Mouse (Mus musculus): ENCODE data around the gene Lmcd1. TPM values are rescaled to one million over a fixed set of nuclear protein-coding genes. Genes with fewer than 3 reads are reported as not detected.

Lmcd1 gene
- polyA plus RNA-seq, 1 experiment from 2014 or later = 16.4 TPM

DNA sequence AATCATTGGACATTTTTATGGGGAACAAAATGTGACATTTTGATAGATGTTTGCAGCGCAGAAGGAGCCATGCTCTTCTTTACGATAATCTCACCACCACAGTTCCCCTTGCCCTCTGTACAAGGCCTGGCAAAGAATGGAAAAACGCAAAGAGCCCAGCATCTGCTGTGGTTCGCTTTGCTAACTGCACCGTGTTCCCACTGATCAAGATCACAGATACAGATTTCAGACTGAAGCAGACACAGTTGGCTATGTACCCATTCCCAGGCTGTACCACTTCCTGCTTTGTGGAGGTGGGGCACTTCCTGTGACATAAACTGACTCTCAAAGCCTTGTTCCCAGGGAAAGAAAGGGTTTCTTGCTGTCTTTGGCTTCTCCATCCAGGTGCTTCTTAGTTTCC lies 60.4 kb downstream of the Lmcd1 start:
- H3K27me3 ChIP-seq = no peaks in the 10 kb centered on the region
- POLR2A ChIA-PET = interaction anchor here (0.8 kb wide), 2 partner anchors 9 to 55 kb away, joined by 3 read pairs; no protein-coding TSS in a partner anchor
- ATAC-seq = no peak
- no peak for TF ChIP-seq CTCF (IDR thresholded peaks at IDR 0.05)
- no peak for DNase-seq (ENCODE audit: low read depth, low spot score)
- CTCF ChIA-PET = no interaction called here
- in situ Hi-C loops (cut with MboI; ENCODE audit: low pct_unique_long_range_greater_than_20kb) = no loop called here

DNA sequence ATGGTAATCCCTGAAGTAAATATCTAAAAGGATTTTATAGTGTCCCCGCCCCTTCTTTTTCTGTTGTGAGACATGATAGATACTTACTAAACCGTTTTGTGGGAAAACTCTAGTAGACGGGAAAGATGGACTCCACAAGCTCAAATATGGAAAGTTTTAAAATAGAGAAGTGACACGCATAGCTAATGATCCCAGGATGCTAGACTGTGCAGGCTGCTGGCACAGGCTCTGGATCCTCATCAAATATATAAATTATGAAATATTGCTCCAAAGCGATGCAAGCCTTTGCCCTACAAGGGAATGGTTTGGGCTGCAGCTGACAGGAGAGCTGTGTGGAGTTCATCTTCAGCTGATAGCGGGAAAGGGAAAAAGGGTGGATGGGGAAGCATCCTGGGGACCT lies 64.1 kb downstream of the Lmcd1 start:
- no peak for ATAC-seq
- ChIA-PET POLR2A (no interaction called here), CTCF (interaction anchor here (1.0 kb wide), 1 partner anchor 25 kb away, joined by 3 read pairs; no protein-coding TSS in a partner anchor)
- no peak for TF ChIP-seq CTCF (IDR thresholded peaks at IDR 0.05)
- no peak for DNase-seq (ENCODE audit: low read depth, low spot score)
- no peaks in the 10 kb centered on the region for H3K27me3 ChIP-seq
- in situ Hi-C loops (cut with MboI; ENCODE audit: low pct_unique_long_range_greater_than_20kb) = no loop called here

DNA sequence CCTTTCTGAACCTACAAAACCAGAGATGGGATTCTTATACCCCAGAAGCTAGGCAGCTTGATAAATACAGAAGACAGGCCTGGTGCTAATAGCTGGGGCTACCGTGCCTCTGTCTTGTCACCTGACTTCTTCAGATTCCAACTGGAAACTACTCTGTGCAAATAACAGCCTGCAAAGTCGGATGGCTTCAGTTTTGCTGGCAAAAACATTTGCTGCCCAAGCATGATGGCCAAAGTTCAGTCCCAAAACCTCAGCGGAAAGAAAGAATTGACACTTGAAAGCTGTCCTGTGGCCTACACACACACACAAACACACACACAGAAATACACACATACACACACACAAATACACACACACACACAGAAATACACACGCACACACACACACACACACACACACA lies 65.5 kb downstream of the Lmcd1 start:
- CTCF ChIA-PET = interaction anchor here (0.9 kb wide), 1 partner anchor 10 kb away, joined by 3 read pairs; no protein-coding TSS in a partner anchor
- in situ Hi-C loops (cut with MboI; ENCODE audit: low pct_unique_long_range_greater_than_20kb) = no loop called here

DNA sequence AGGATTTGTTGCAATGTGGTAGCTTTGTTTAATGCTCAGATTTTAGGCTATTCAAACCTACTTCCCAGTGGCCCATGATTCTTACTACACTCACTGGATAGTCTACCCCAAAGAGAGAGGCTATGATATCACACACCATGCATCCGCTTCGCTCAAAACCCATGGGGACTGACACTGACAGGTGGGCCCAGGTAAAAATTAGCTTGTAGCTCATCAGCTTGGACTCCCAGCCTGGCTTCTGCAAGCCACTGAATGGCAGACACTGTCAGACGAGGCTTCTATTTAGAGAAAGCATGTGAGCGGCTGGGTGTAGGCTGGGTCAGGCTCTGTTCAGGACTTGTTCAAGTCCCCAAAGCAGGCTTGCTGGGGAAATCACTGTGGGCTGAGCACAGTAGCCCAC lies 76.9 kb downstream of the Lmcd1 start:
- POLR2A ChIA-PET = no interaction called here
- DNase-seq (ENCODE audit: low read depth, low spot score) (no peak), ATAC-seq (no peak)
- in situ Hi-C loops (cut with MboI; ENCODE audit: low pct_unique_long_range_greater_than_20kb) = no loop called here
- no peak for TF ChIP-seq CTCF (IDR thresholded peaks at IDR 0.05)
- CTCF ChIA-PET = interaction anchor here (0.8 to 1.5 kb wide), 4 partner anchors 10 to 153 kb away, joined by 3 to 5 read pairs (median 4); no protein-coding TSS in a partner anchor
- H3K27me3 ChIP-seq = no peaks in the 10 kb centered on the region

More for the DNA sequence above, 65.5 kb downstream of the Lmcd1 start:
- ATAC-seq = no peak
- POLR2A ChIA-PET = no interaction called here
- no peak for DNase-seq (ENCODE audit: low read depth, low spot score)
- no peaks in the 10 kb centered on the region for H3K27me3 ChIP-seq
- no peak for TF ChIP-seq CTCF (IDR thresholded peaks at IDR 0.05)

DNA sequence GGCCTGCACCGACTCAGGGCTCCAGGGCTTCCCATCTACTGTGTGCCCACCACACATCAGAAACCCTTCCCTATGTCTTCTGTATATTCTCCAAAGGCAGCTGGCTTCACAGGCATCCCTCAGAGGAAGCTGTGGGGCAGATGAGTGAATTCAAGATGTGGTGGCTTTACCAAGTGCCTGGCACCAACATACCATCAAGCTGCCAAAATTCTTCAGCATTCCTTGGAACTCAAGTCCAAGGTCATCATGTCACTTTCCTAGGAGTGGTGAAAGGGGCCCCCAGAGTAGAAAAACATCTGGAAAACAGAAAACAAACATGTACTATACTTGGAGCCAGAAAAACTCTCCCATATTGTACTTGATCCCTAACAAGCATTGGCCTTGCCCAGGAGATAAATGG lies 85.8 kb downstream of the Lmcd1 start:
- ATAC-seq = no peak
- no peak for TF ChIP-seq CTCF (IDR thresholded peaks at IDR 0.05)

DNA sequence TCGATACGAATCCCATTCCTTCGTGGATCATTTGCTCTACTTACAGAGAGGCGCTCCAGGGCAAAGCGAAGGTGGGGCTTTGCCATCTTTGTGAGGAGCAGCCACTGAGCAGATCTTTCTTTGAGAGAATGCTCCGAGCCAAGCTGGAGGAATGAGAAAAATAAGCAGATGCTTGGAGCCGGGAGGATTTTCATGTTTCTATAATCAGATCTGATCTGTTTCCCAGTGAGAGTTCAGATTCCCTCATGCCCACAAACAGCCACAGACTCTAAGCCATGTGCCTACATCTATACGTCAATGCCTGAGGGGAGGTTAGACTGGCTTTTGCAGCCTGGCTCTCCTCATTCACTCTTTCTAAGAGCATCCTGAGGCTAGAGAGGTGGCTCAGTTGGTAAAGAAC lies 87.1 kb downstream of the Lmcd1 start:
- in situ Hi-C loops (cut with MboI; ENCODE audit: low pct_unique_long_range_greater_than_20kb) = loop anchor here (5.0 kb wide), 1 partner anchor 148 kb away; no protein-coding TSS in a partner anchor
- no peak for TF ChIP-seq CTCF (IDR thresholded peaks at IDR 0.05)
- ChIA-PET CTCF (interaction anchor here (2.5 kb wide), 1 partner anchor 163 kb away, joined by 9 read pairs; no protein-coding TSS in a partner anchor), POLR2A (no interaction called here)
- DNase-seq (ENCODE audit: low read depth, low spot score) (no peak), ATAC-seq (no peak)
- no peaks in the 10 kb centered on the region for H3K27me3 ChIP-seq

More for the DNA sequence above, 85.8 kb downstream of the Lmcd1 start:
- ChIA-PET POLR2A (no interaction called here), CTCF (interaction anchor here (1.2 to 2.5 kb wide), 3 partner anchors 13 to 162 kb away, joined by 3 to 9 read pairs (median 6); no protein-coding TSS in a partner anchor)
- H3K27me3 ChIP-seq = no peaks in the 10 kb centered on the region
- in situ Hi-C loops (cut with MboI; ENCODE audit: low pct_unique_long_range_greater_than_20kb) = no loop called here
- DNase-seq (ENCODE audit: low read depth, low spot score) = no peak

DNA sequence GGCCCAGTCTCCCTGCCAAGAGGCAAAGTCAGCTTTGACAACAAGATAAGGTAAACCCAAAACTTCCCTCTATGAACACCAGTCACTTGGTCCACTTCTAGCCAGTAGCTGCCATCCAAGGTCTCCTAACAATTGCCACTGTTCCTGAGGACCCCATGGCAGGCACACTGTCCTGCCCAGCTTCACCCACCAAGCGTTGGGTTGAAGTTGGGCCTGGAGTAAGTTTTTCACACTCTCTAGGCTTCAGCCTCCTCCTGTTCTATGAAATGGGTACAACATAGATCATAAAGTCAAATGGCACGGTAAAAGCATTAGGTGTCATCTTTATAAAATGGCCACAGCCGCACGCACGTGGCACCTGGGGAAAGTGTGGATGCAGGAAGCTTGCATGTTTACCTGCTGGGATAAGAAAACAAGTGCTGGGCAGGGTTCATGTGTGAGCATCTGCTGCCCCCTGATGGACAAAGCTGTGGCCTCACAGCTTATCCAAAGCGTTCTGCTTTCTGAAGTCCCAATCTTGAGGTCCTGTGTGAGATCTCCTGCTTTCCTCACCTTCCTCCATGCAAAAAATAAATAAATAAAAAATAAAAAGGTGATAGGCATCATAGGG lies 88.9 kb downstream of the Lmcd1 start:
- in situ Hi-C loops (cut with MboI; ENCODE audit: low pct_unique_long_range_greater_than_20kb) = loop anchor here (5.0 kb wide), 1 partner anchor 150 kb away; no protein-coding TSS in a partner anchor
- peak; percentile 96 for TF ChIP-seq CTCF (IDR thresholded peaks at IDR 0.05)
- H3K27me3 ChIP-seq = no peaks in the 10 kb centered on the region
- CTCF ChIA-PET = interaction anchor here (0.9 to 4.7 kb wide), 16 partner anchors 11 to 580 kb away, joined by 3 to 28 read pairs (median 4); no protein-coding TSS in a partner anchor
- ATAC-seq (peak; percentile 42), DNase-seq (ENCODE audit: low read depth, low spot score) (peak; percentile 17)
- POLR2A ChIA-PET = interaction anchor here (0.5 to 1.6 kb wide), 3 partner anchors 10 to 159 kb away, joined by 3 read pairs; no protein-coding TSS in a partner anchor

DNA sequence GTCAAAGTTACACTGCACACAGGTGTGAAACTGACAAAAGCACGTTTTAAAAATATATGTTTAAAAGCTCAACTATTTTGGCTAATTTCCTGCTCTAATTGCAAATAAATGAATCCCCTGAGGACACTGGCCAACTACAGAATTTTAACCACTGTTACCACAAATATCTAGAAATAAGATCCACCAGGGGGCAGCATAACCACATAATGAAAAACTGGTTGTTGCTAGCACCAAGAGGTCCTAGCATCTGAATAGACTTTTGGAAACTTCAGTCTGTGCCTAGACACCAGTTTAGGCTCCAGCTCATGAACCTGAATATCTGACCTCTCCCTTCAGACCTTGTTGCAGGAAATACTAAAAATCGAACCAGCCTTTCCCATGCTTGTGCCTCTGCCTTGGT lies 91.0 kb downstream of the Lmcd1 start:
- in situ Hi-C loops (cut with MboI; ENCODE audit: low pct_unique_long_range_greater_than_20kb) = loop anchor here (5.0 kb wide), 1 partner anchor 152 kb away; no protein-coding TSS in a partner anchor
- POLR2A ChIA-PET = no interaction called here
- peak; percentile 49 for TF ChIP-seq CTCF (IDR thresholded peaks at IDR 0.05)
- H3K27me3 ChIP-seq = no peaks in the 10 kb centered on the region
- ATAC-seq = no peak
- CTCF ChIA-PET = interaction anchor here (0.8 to 4.7 kb wide), 8 partner anchors 9 to 166 kb away, joined by 3 to 28 read pairs (median 3); no protein-coding TSS in a partner anchor
- no peak for DNase-seq (ENCODE audit: low read depth, low spot score)

DNA sequence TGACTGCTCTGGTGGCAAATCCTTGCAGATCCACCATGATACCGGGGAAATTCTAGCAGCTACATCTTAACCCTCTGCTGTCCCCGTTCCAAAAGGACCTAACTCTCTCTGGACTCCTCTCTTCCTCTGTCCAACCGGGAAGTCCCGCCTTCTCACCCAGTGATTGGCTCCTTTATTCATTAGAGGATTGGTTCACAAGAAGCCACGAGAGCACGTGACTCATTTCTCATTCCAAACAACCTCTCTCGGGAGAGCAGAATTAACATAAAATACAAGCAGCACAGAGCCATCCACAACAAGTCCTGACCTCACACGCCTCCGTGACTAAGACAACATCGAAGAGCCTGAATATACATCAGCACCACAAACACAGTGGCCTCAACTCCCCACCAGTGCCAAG lies 91.7 kb downstream of the Lmcd1 start:
- CTCF ChIA-PET = interaction anchor here (1.1 to 4.7 kb wide), 3 partner anchors 14 to 167 kb away, joined by 3 to 28 read pairs (median 3); no protein-coding TSS in a partner anchor
- POLR2A ChIA-PET = no interaction called here
- TF ChIP-seq CTCF (IDR thresholded peaks at IDR 0.05) = no peak
- no peak for DNase-seq (ENCODE audit: low read depth, low spot score)
- H3K27me3 ChIP-seq = no peaks in the 10 kb centered on the region
- ATAC-seq = no peak
- in situ Hi-C loops (cut with MboI; ENCODE audit: low pct_unique_long_range_greater_than_20kb) = no loop called here

DNA sequence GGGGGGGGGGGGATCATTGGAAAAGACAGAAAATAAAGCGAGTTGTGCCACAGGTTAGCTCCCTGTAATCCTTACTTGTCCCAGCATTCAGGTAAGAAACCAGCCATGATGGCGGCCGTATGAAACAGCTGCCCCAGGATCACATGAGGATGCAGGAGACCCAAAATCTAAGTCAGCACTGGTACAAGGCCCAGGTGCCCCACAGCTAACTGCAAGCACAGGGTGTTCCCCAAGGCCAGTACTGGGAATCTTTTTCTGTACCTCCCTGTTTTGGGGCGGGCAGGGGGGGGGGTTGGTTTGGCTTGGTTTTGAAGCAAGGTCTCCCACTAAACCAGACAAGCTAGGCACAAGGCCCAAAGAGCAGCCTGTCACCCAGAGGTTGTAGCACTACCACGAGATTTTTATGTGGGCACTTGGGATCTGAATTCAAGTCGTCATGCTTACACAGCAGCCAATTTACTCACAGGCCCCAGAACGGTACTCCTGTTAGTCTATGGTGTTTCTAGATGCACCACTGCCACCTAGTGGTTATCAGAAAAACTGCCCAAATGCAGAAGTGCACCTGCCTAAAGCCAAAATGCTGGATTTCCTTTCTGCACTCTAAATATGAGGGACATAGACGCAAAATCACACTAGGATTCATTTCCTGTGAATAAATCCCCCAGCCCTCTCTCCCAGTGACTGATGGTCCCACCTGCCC lies 100.5 kb downstream of the Lmcd1 start:
- ATAC-seq (no peak), DNase-seq (ENCODE audit: low read depth, low spot score) (no peak)
- no peaks in the 10 kb centered on the region for H3K27me3 ChIP-seq
- in situ Hi-C loops (cut with MboI; ENCODE audit: low pct_unique_long_range_greater_than_20kb) = no loop called here
- ChIA-PET CTCF (interaction anchor here (0.7 to 2.2 kb wide), 9 partner anchors 10 to 177 kb away, joined by 3 to 8 read pairs (median 3); no protein-coding TSS in a partner anchor), POLR2A (no interaction called here)
- TF ChIP-seq CTCF (IDR thresholded peaks at IDR 0.05) = no peak

All from Patski (cell line).